Mouse (Mus musculus) stomach, postnatal 0 days (tissue): ENCODE results near the gene Fam162a. TPM values are rescaled to one million over a fixed set of nuclear protein-coding genes. Genes with fewer than 3 reads are reported as not detected.

Experiments used
- ATAC-seq: fragments of 200-750 bp; cut with Nextera tagmentation; 2 replicates; pipeline ENCODE4 v1.8.0; 2017; ENCODE audit not compliant: low FRiP score, low TSS enrichment
- DNase-seq: peaks from one replicate; pipeline ENCODE4 v3.0.0-alpha.2; 2016; ENCODE audit warnings: low spot score
- H3K27ac ChIP-seq: fragments of 300-500 bp; sonication (generic); replicated peaks from 2 replicates; pipeline ENCODE4 v1.5.1; 2014; ENCODE audit warnings: mild to moderate bottlenecking, control low read depth
- H3K27me3 ChIP-seq: fragments of 300-500 bp; sonication (generic); 2 replicates; pipeline ENCODE4 v1.6.1; 2014; ENCODE audit warnings: low read length; ENCODE audit not compliant: control insufficient read depth, insufficient read depth
- H3K36me3 ChIP-seq: fragments of 300-500 bp; sonication (generic); 2 replicates; pipeline ENCODE4 v1.6.1; 2014; ENCODE audit warnings: low read length, mixed read lengths; ENCODE audit not compliant: control insufficient read depth, insufficient read depth
- H3K4me1 ChIP-seq: fragments of 300-500 bp; sonication (generic); replicated peaks from 2 replicates; pipeline ENCODE4 v1.6.1; 2014; ENCODE audit warnings: antibody characterized with exemption; ENCODE audit not compliant: control insufficient read depth, insufficient read depth
- H3K4me2 ChIP-seq: fragments of 300-500 bp; sonication (generic); replicated peaks from 2 replicates; pipeline ENCODE4 v1.6.1; 2014; ENCODE audit warnings: low read depth, mild to moderate bottlenecking, control low read depth, moderate library complexity
- H3K4me3 ChIP-seq: fragments of 300-500 bp; sonication (generic); 2 replicates; pipeline ENCODE4 v1.5.1; 2014; ENCODE audit warnings: low read depth, low read length, control low read depth
- H3K9ac ChIP-seq: fragments of 300-500 bp; sonication (generic); 2 replicates; pipeline ENCODE4 v1.6.1; 2014; ENCODE audit warnings: mild to moderate bottlenecking, low read length, control low read depth, mixed read lengths
- H3K9me3 ChIP-seq: fragments of 300-500 bp; sonication (generic); 2 replicates; pipeline ENCODE4 v1.6.1; 2016; ENCODE audit warnings: low read length; ENCODE audit not compliant: control insufficient read depth
- CTCF ChIP-seq: IDR thresholded peaks from 2 replicates; pipeline ENCODE4 v1.5.1; 2016; ENCODE audit warnings: antibody characterized with exemption, low read depth, mild to moderate bottlenecking, moderate library complexity
- EP300 ChIP-seq: optimal IDR thresholded peaks from 2 replicates; pipeline ENCODE3; 2016; ENCODE audit warnings: antibody characterized with exemption
- WGBS: fragments of 180-500 bp; shearing (Covaris S2); extraction: QIAGEN DNeasy Blood & Tissue Kit; methylation state at CpG from one replicate; pipeline ENCODE4 v1.1.7; 2014; 5-methylcytosine and 5-hydroxymethylcytosine counted together
- polyA plus RNA-seq: library from polyadenylated mRNA; unstranded; fragments of >200 nt; fragmentation: Nextera tagmentation; extraction: Ambion mirVana; gene quantifications from 2 replicates; pipeline ENCODE4 v1.2.1, GENCODE M21; 2015

Fam162a gene
- polyA plus RNA-seq, 1 experiment from 2014 or later: 424 TPM

GRCm38 (mm10) chr16:36074772-36075171 is 3.4 kb upstream of the Fam162a start:
- Histone ChIP-seq H3K9me3 (no peaks in the 10 kb centered on the region), H3K4me2 (no peak overlapping the region), H3K4me1 (no peaks in the 10 kb centered on the region), H3K27me3 (no peaks in the 10 kb centered on the region), H3K4me3 (no peak overlapping the region), H3K9ac (no peak overlapping the region), H3K27ac (peak overlapping the region; percentile 63), H3K36me3 (no peaks in the 10 kb centered on the region)
- no peak for DNase-seq
- no peak for TF ChIP-seq CTCF
- TF ChIP-seq EP300: no peak
- peak; percentile 25 for ATAC-seq
- 83% methylated on average over 3 of the region's 3 CpGs for WGBS

GRCm38 (mm10) chr16:36072410-36073011 is 1.1 kb upstream of the Fam162a start:
- WGBS: 25% methylated on average over 8 of the region's 8 CpGs
- Histone ChIP-seq H3K27ac (peak overlapping the region; percentile 99), H3K4me3 (peak overlapping the region; percentile 75), H3K9ac (peak overlapping the region; percentile 85), H3K27me3 (no peaks in the 10 kb centered on the region), H3K9me3 (no peaks in the 10 kb centered on the region), H3K4me1 (no peaks in the 10 kb centered on the region), H3K36me3 (no peaks in the 10 kb centered on the region), H3K4me2 (peak overlapping the region; percentile 84)
- DNase-seq (no peak), ATAC-seq (no peak)
- TF ChIP-seq CTCF: no peak
- TF ChIP-seq EP300: no peak

DNA sequence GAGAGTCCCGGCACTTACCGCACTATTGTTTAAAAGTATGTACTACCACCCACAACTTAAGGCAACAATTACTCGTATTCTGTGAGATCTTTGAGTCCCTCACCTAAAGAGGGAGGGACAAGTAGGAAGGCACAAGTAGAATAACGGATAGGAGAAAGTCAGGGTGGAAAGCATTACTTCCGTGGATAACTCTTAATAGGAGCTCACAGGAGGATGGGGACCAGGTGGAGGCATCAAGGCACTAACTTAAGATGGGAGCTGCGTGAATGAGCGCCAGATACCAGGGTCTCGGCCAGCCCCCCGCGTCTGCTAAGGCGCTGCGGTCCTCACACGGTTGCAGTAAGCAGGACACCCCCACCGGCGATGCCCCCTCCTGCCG is 334 bp downstream of the Fam162a start:
- no peaks in the 10 kb centered on the region for H3K9me3 ChIP-seq
- H3K4me3 ChIP-seq: peak overlapping the region; percentile 75
- ATAC-seq: no peak
- whole genome bisulfite sequencing: under 1% methylated on average over 16 of the region's 16 CpGs
- no peaks in the 10 kb centered on the region for H3K27me3 ChIP-seq
- H3K4me1 ChIP-seq: no peaks in the 10 kb centered on the region
- peak overlapping the region; percentile 99 for H3K27ac ChIP-seq
- no peaks in the 10 kb centered on the region for H3K36me3 ChIP-seq
- no peak for TF ChIP-seq EP300
- TF ChIP-seq CTCF: no peak
- H3K4me2 ChIP-seq: peak overlapping the region; percentile 84
- DNase-seq: no peak
- peak overlapping the region; percentile 85 for H3K9ac ChIP-seq

DNA sequence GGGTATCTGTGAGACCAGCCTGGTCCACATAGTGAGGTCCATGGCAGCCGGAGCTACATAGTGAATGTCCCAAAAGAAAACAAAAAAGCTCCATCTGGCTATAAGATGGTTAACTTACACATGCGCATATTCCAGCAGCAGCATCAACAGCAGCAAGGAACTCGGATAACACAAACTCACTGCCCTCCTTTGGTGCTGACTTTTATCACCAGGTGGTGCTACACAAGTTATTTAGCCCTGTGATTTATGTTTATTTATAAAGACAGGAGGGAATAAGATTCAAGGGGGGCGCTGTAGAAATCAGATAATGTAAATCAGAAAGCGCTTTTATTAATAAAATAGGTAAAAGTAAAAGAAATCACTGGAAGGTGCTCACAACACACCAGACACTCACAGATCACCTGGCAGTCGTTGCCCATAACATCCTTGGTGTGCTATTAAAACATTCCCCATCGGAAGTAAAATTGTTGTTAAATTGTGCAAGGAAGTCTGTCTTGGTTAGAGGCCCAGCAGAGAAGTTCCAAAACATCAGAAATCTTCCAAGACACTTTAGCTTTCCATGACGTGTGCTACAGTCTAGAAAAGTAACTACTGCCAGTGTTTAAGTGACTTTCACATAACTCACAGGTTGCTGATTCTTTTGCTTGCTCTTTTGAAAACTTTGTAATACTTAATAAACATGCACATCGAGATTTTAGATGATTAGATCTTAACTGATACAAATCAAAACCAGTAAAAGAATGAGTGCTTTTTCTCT is 1.4 kb downstream of the Fam162a start:
- no peaks in the 10 kb centered on the region for H3K27me3 ChIP-seq
- H3K36me3 ChIP-seq: no peaks in the 10 kb centered on the region
- H3K9ac ChIP-seq: peak overlapping the region; percentile 85
- 20% methylated on average over 9 of the region's 9 CpGs for WGBS
- H3K4me3 ChIP-seq: peak overlapping the region; percentile 75
- H3K4me1 ChIP-seq: no peaks in the 10 kb centered on the region
- H3K27ac ChIP-seq: peak overlapping the region; percentile 36; the same call in 1 of the 2 replicates
- no peak for DNase-seq
- H3K4me2 ChIP-seq: peak overlapping the region; percentile 84
- no peak for TF ChIP-seq EP300
- TF ChIP-seq CTCF: peak; percentile 48
- no peaks in the 10 kb centered on the region for H3K9me3 ChIP-seq
- no peak for ATAC-seq

- Histone ChIP-seq H3K4me1 (no peaks in the 10 kb centered on the region), H3K27ac (peak overlapping the region; percentile 49), H3K4me2 (no peak overlapping the region), H3K36me3 (no peaks in the 10 kb centered on the region), H3K9me3 (no peaks in the 10 kb centered on the region), H3K4me3 (no peak overlapping the region), H3K9ac (no peak overlapping the region), H3K27me3 (no peaks in the 10 kb centered on the region)
- no peak for ATAC-seq
- no peak for DNase-seq
- 43% methylated on average over 3 of the region's 3 CpGs for WGBS
- TF ChIP-seq CTCF: no peak
- TF ChIP-seq EP300: no peak
These were observed 3.0 kb downstream of the Fam162a start for GRCm38 (mm10) chr16:36068356-36068755.

DNA sequence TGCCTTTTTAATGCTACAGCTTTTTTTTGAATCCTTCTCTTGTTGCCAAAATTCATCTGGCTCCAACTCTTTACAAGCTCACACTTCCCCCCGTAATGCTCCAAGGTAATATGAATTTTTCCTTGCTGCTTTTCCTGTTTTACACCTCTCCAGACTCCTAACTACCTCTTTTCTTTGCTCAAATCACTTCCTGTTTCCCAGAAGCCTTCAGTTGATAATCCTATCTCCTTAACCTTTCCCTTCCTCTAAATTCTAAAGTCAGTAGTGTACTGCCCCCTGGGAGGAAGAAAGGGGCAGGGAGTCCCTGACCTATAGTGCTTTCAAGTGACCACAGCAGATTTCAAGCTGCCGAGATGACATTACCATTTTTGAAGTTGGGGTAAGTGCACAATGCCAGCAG is 3.7 kb downstream of the Fam162a start:
- H3K9me3 ChIP-seq: no peaks in the 10 kb centered on the region
- TF ChIP-seq EP300: no peak
- TF ChIP-seq CTCF: 0 out of 2 replicates have a peak, but pooled peaks have one; percentile 12
- no peaks in the 10 kb centered on the region for H3K27me3 ChIP-seq
- 59% methylated on average over 2 of the region's 2 CpGs for WGBS
- H3K4me1 ChIP-seq: no peaks in the 10 kb centered on the region
- H3K4me2 ChIP-seq: no peak overlapping the region
- ATAC-seq: no peak
- H3K9ac ChIP-seq: no peak overlapping the region
- H3K36me3 ChIP-seq: no peaks in the 10 kb centered on the region
- H3K4me3 ChIP-seq: no peak overlapping the region
- H3K27ac ChIP-seq: peak overlapping the region; percentile 49; the same call in 1 of the 2 replicates
- no peak for DNase-seq
